Mouse (Mus musculus) G1E (cell line): ENCODE data around the gene Galns. TPM values are rescaled to one million over a fixed set of nuclear protein-coding genes. Genes with fewer than 3 reads are reported as not detected.

Experiments
- ATAC-seq: 2 replicates; pipeline ENCODE4 v1.8.0; 2016; ENCODE audit warnings: mild to moderate bottlenecking; ENCODE audit not compliant: insufficient number of reproducible peaks, poor library complexity, low FRiP score, severe bottlenecking; ENCODE audit errors: extremely low read depth
- DNase-seq: peaks from one replicate; pipeline ENCODE4 v3.0.0; 2012; ENCODE audit warnings: low spot score
- H3K27me3 ChIP-seq: 2 replicates; pipeline ENCODE4 v1.6.1; 2012; ENCODE audit warnings: mild to moderate bottlenecking, low read length, inconsistent platforms; ENCODE audit not compliant: insufficient read depth
- H3K36me3 ChIP-seq: replicated peaks from 2 replicates; pipeline ENCODE3; 2012; ENCODE audit warnings: mild to moderate bottlenecking, inconsistent platforms
- H3K4me1 ChIP-seq: 2 replicates; pipeline ENCODE4 v1.6.1; 2012; ENCODE audit warnings: low read depth, low read length, inconsistent platforms, mixed read lengths; ENCODE audit not compliant: insufficient read depth
- H3K4me3 ChIP-seq: 2 replicates; pipeline ENCODE4 v1.5.1; 2012; ENCODE audit warnings: low read depth, mild to moderate bottlenecking, inconsistent platforms, low read length, moderate library complexity, mixed read lengths
- H3K9me3 ChIP-seq: replicated peaks from 2 replicates; pipeline ENCODE4 v1.6.1; 2012; ENCODE audit warnings: inconsistent platforms
- CTCF ChIP-seq: IDR thresholded peaks from 2 replicates; pipeline ENCODE4 v1.5.1; 2012; ENCODE audit warnings: low read depth, low read length, inconsistent platforms, mixed read lengths
- GATA1 ChIP-seq: IDR thresholded peaks from 2 replicates; pipeline ENCODE4 v1.6.1; 2012; ENCODE audit warnings: borderline replicate concordance, low read length, inconsistent platforms, mixed read lengths
- GATA2 ChIP-seq: IDR thresholded peaks from 2 replicates; pipeline ENCODE4 v1.6.1; 2012; ENCODE audit warnings: low read depth, low read length, inconsistent platforms, borderline replicate concordance
- POLR2AphosphoS5 ChIP-seq: IDR thresholded peaks from 2 replicates; pipeline ENCODE4 v1.6.1; 2012; ENCODE audit warnings: low read depth, low read length, inconsistent platforms; ENCODE audit not compliant: insufficient replicate concordance
- TAL1 ChIP-seq: conservative IDR thresholded peaks from 2 replicates; pipeline ENCODE4 v1.6.1; 2012; ENCODE audit warnings: low read depth, low read length, inconsistent platforms, mixed read lengths
- polyA plus RNA-seq: library from polyadenylated mRNA; stranded (reverse); fragments of >175 nt; gene quantifications from 2 replicates; pipeline ENCODE4 v1.2.3, GENCODE M21; 2012
- total RNA-seq, 2 experiments: library from RNA; stranded (forward) in 1 of 2; stranded (reverse) in 1 of 2; fragments of 200-1000 nt in 1 of 2; fragments of >200 nt in 1 of 2; fragmentation: Nextera tagmentation in 1 of 2; gene quantifications; 2 replicates each; pipeline ENCODE4 v1.2.3; 2014 to 2017

Gene Galns
- total and polyA plus RNA-seq, 3 experiments: 3.0 to 7.9 (median 6.0) TPM

- no peak overlapping the region for H3K4me3 ChIP-seq
- H3K27me3 ChIP-seq: no peaks in the 10 kb centered on the region
- no peak for DNase-seq
- TF ChIP-seq POLR2AphosphoS5 (no peak), CTCF (no peak), TAL1 (no peak), GATA1 (no peak), GATA2 (no peak)
- ATAC-seq: no peak
- H3K9me3 ChIP-seq: no peaks in the 10 kb centered on the region
- H3K4me1 ChIP-seq: peaks cover 81% of the 10 kb centered on the region
- peaks cover 100% of the 10 kb centered on the region for H3K36me3 ChIP-seq
These were observed 30.8 kb upstream of the Galns start for GRCm38 (mm10) chr8:122642071-122642470.

- no peak for DNase-seq
- TF ChIP-seq GATA2: no peak
- no peak for TF ChIP-seq CTCF
- TF ChIP-seq GATA1: no peak
- TF ChIP-seq POLR2AphosphoS5: no peak
- TF ChIP-seq TAL1: no peak
- Histone ChIP-seq H3K36me3 (peaks cover 100% of the 10 kb centered on the region), H3K9me3 (no peaks in the 10 kb centered on the region), H3K4me1 (peaks cover 82% of the 10 kb centered on the region), H3K4me3 (no peak overlapping the region), H3K27me3 (no peaks in the 10 kb centered on the region)
- no peak for ATAC-seq
These were observed 30.1 kb upstream of the Galns start for GRCm38 (mm10) chr8:122641406-122641805.

- TF ChIP-seq POLR2AphosphoS5: no peak
- TF ChIP-seq GATA1: no peak
- TF ChIP-seq GATA2: no peak
- TF ChIP-seq TAL1: no peak
- no peak for TF ChIP-seq CTCF
- ATAC-seq (no peak), DNase-seq (no peak)
- no peaks in the 10 kb centered on the region for H3K9me3 ChIP-seq
- H3K36me3 ChIP-seq: peaks cover 100% of the 10 kb centered on the region
- no peaks in the 10 kb centered on the region for H3K27me3 ChIP-seq
- H3K4me3 ChIP-seq: no peak overlapping the region
- peaks cover 82% of the 10 kb centered on the region for H3K4me1 ChIP-seq
These were observed 29.6 kb upstream of the Galns start for GRCm38 (mm10) chr8:122640825-122641224.

- TF ChIP-seq POLR2AphosphoS5: no peak
- TF ChIP-seq GATA1: no peak
- no peak for TF ChIP-seq CTCF
- TF ChIP-seq TAL1: no peak
- TF ChIP-seq GATA2: no peak
- H3K4me1 ChIP-seq: peaks cover 82% of the 10 kb centered on the region
- peaks cover 100% of the 10 kb centered on the region for H3K36me3 ChIP-seq
These were observed 28.4 kb upstream of the Galns start for GRCm38 (mm10) chr8:122639521-122640248.

DNA sequence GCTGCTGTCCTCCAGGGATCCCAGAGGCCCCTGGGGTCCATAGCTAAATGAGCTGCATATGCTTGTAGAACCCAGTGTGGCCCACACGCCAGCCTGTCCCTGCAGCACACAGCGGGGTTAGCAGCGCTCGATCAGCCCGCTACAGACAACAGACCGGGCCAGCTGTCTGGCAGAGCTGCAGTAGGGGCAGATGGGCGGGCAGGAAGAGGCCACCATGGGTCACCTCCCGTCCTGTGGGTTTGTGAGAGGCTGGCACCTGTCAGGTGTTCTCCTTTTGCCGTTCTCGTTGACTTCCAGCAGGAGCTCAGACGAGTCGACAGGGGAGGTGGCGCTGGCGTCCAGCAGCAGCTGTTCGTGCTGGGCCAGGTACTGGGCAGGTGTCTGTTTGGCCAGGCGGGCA, 27.3 kb upstream of the Galns start:
- DNase-seq (no peak), ATAC-seq (no peak)
- TF ChIP-seq CTCF: no peak
- no peak for TF ChIP-seq TAL1
- no peak for TF ChIP-seq GATA1
- TF ChIP-seq GATA2: no peak
- no peak for TF ChIP-seq POLR2AphosphoS5
- Histone ChIP-seq H3K4me3 (no peak overlapping the region), H3K27me3 (no peaks in the 10 kb centered on the region), H3K9me3 (no peaks in the 10 kb centered on the region), H3K36me3 (peaks cover 100% of the 10 kb centered on the region), H3K4me1 (peaks cover 72% of the 10 kb centered on the region)

More at GRCm38 (mm10) chr8:122639521-122640248, 28.4 kb upstream of the Galns start:
- DNase-seq (no peak), ATAC-seq (no peak)
- H3K27me3 ChIP-seq: no peaks in the 10 kb centered on the region
- H3K4me3 ChIP-seq: no peak overlapping the region
- H3K9me3 ChIP-seq: no peaks in the 10 kb centered on the region

DNA sequence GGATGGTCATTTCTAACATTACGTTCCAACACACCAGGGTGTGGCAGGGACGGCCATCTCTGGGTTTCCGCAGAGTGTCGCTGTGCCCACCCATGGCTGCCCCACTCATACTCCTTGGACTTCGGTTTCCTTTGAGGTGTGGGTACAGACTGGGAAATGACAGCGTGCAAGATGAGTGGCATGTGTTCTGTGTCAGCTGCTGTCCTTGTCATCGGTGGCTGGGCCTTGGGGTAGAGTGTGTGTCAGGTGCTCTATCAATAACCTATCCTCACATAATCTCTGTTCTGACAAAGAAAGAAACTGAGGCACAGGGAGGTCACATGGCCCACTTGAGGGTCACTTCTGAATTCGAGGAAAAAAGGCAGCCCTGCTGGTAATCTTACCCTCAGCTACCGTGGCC, 26.0 kb upstream of the Galns start:
- Histone ChIP-seq H3K27me3 (no peaks in the 10 kb centered on the region), H3K4me1 (peaks cover 62% of the 10 kb centered on the region), H3K4me3 (no peak overlapping the region), H3K9me3 (no peaks in the 10 kb centered on the region), H3K36me3 (peaks cover 100% of the 10 kb centered on the region)
- no peak for ATAC-seq
- no peak for DNase-seq
- TF ChIP-seq GATA1: no peak
- no peak for TF ChIP-seq TAL1
- TF ChIP-seq CTCF: no peak
- no peak for TF ChIP-seq GATA2
- TF ChIP-seq POLR2AphosphoS5: no peak
